Mouse (Mus musculus): ENCODE results near the gene Slc28a1. TPM values are rescaled to one million over a fixed set of nuclear protein-coding genes. Genes with fewer than 3 reads are reported as not detected.
A peak's percentile ranks its signal among the peaks of the same experiment; 100 is the strongest.

Gene Slc28a1
- total and polyA plus RNA-seq, 3 experiments: not detected

GRCm38 (mm10) chr7:81154960-81155359, 40.4 kb downstream of the Slc28a1 start (continued):
- TF ChIP-seq MEF2A (IDR thresholded peaks at IDR 0.05; ENCODE audit: extremely low read depth, insufficient replicate concordance, low read depth, low read length, poor library complexity, severe bottlenecking) (no peak), TCF12 (IDR thresholded peaks at IDR 0.05; ENCODE audit: low read depth, low read length) (no peak), RAD21 (IDR thresholded peaks at IDR 0.05; ENCODE audit: low read depth, low read length) (peak; percentile 79), BHLHE40 (IDR thresholded peaks at IDR 0.05; ENCODE audit: borderline replicate concordance, low read depth, low read length) (no peak), RCOR1 (IDR thresholded peaks at IDR 0.05; ENCODE audit: low read depth, low read length) (no peak), USF2 (IDR thresholded peaks at IDR 0.05; ENCODE audit: borderline replicate concordance in 1 of 2, insufficient read depth in 1 of 2, low read depth in 1 of 2, low read length in 2 of 2) (no peak), E2F4 (IDR thresholded peaks at IDR 0.05; ENCODE audit: borderline replicate concordance, low read depth, low read length) (no peak), CHD2 (IDR thresholded peaks at IDR 0.05; ENCODE audit: low read length) (no peak)

GRCm38 (mm10) chr7:81158933-81159332, 44.3 kb downstream of the Slc28a1 start:
- Histone ChIP-seq H3K4me1 (ENCODE audit: control insufficient read depth in 1 of 2, insufficient read depth in 2 of 2, low read length in 2 of 2) (no peaks in the 10 kb centered on the region), H3K79me2 (ENCODE audit: control insufficient read depth, insufficient read depth, low read length, poor library complexity) (no peaks in the 10 kb centered on the region), H3K9ac (ENCODE audit: control insufficient read depth, low read depth, low read length, poor library complexity, severe bottlenecking) (no peak overlapping the region), H3K4me3 (ENCODE audit: control insufficient read depth in 1 of 2, insufficient read depth in 1 of 2, low read depth in 2 of 2, low read length in 2 of 2) (no peak overlapping the region), H3K27ac (ENCODE audit: control insufficient read depth, low read depth, low read length) (no peak overlapping the region), H3K9me3 (replicated peaks; ENCODE audit: insufficient read depth, low read length) (no peaks in the 10 kb centered on the region), H3K27me3 (ENCODE audit: control insufficient read depth in 1 of 2, insufficient read depth in 2 of 2, low read length in 2 of 2) (peaks cover 0 to 6% of the 10 kb centered on the region in 2 experiments; a peak in 3 of 4 replicates), H3K36me3 (ENCODE audit: control insufficient read depth in 1 of 2, insufficient read depth in 2 of 2, low read length in 2 of 2) (no peaks in the 10 kb centered on the region)
- no peak for DNase-seq (ENCODE audit: low read depth, low spot score)
- no peak for TF ChIP-seq TAL1 (IDR thresholded peaks at IDR 0.05; ENCODE audit: low read length)
- no peak for TF ChIP-seq GABPA (IDR thresholded peaks at IDR 0.05; ENCODE audit: low read depth, low read length)
- TF ChIP-seq MYC (IDR thresholded peaks at IDR 0.05; ENCODE audit: low read depth, low read length): no peak
- TF ChIP-seq ZNF384 (IDR thresholded peaks at IDR 0.05; ENCODE audit: low read depth, low read length): no peak
- TF ChIP-seq USF1 (IDR thresholded peaks at IDR 0.05; ENCODE audit: low read depth, low read length): no peak
- TF ChIP-seq MAFK (IDR thresholded peaks at IDR 0.05; ENCODE audit: borderline replicate concordance, low read depth, low read length): no peak
- no peak for TF ChIP-seq JUND (IDR thresholded peaks at IDR 0.05; ENCODE audit: low read depth, low read length)

DNA sequence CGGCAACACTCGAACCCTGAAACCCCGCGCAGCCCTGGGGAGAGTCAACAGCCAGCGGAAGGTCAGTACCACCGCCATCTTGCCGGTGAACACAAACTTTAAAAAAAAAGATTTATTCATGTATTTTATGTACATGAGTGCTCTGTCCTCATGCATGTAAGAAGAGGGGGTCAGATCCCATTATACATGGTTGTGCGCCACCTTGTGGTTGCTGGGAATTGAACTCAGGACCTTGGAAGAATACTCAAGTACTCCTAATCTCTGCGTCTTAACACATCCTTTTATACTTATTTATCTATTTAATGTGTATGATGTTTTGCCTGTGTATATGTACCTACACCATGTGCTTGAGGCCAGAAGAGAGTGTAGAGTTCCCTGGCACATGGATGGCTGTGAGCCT, 47.1 kb downstream of the Slc28a1 start:
- H3K36me3 ChIP-seq (ENCODE audit: control insufficient read depth in 1 of 2, insufficient read depth in 2 of 2, low read length in 2 of 2): no peaks in the 10 kb centered on the region
- no peaks in the 10 kb centered on the region for H3K79me2 ChIP-seq (ENCODE audit: control insufficient read depth, insufficient read depth, low read length, poor library complexity)
- TF ChIP-seq SIN3A (IDR thresholded peaks at IDR 0.05; ENCODE audit: low read length): no peak
- peak; percentile 57 for TF ChIP-seq RAD21 (IDR thresholded peaks at IDR 0.05; ENCODE audit: low read depth, low read length)
- TF ChIP-seq CTCF (IDR thresholded peaks at IDR 0.05 in 2 of 3, conservative IDR thresholded peaks at IDR 0.05 in 1 of 3; ENCODE audit: control insufficient read depth in 1 of 3, insufficient read depth in 1 of 3, low read depth in 2 of 3, low read length in 3 of 3, poor library complexity in 1 of 3, severe bottlenecking in 1 of 3): peak; percentile 56 to 79 (median 61)
- peak; percentile 71 for TF ChIP-seq SMC3 (IDR thresholded peaks at IDR 0.05; ENCODE audit: low read depth, low read length)
- H3K9me3 ChIP-seq (replicated peaks; ENCODE audit: insufficient read depth, low read length): no peaks in the 10 kb centered on the region
- peaks cover 1 to 4% of the 10 kb centered on the region in 2 experiments; a peak in 3 of 4 replicates for H3K27me3 ChIP-seq (ENCODE audit: control insufficient read depth in 1 of 2, insufficient read depth in 2 of 2, low read length in 2 of 2)
- H3K27ac ChIP-seq (ENCODE audit: control insufficient read depth, low read depth, low read length): no peak overlapping the region
- peak; percentile 79 for DNase-seq (ENCODE audit: low read depth, low spot score)
- H3K9ac ChIP-seq (ENCODE audit: control insufficient read depth, low read depth, low read length, poor library complexity, severe bottlenecking): no peak overlapping the region
- H3K4me3 ChIP-seq (ENCODE audit: control insufficient read depth in 1 of 2, insufficient read depth in 1 of 2, low read depth in 2 of 2, low read length in 2 of 2): no peak overlapping the region
- H3K4me1 ChIP-seq (ENCODE audit: control insufficient read depth in 1 of 2, insufficient read depth in 2 of 2, low read length in 2 of 2): no peaks in the 10 kb centered on the region

Data from MEL (cell line).